Mouse (Mus musculus): ENCODE data around the gene Cachd1.

Gene Cachd1

GRCm38 (mm10) chr4:100925153-100925552 lies 148.7 kb downstream of the Cachd1 start:
- DNase-seq, result no peak

GRCm38 (mm10) chr4:100926608-100927007 lies 150.1 kb downstream of the Cachd1 start:
- no peak for DNase-seq

GRCm38 (mm10) chr4:100927059-100927458 lies 150.6 kb downstream of the Cachd1 start:
- DNase-seq, result no peak

- no peak for DNase-seq
Measured at GRCm38 (mm10) chr4:100943689-100944088, 167.2 kb downstream of the Cachd1 start.

GRCm38 (mm10) chr4:100944276-100944675 lies 167.8 kb downstream of the Cachd1 start:
- DNase-seq, result no peak

GRCm38 (mm10) chr4:100945171-100945899 lies 168.9 kb downstream of the Cachd1 start:
- no peak for DNase-seq

- DNase-seq, result no peak
Measured at GRCm38 (mm10) chr4:100948494-100949425, 172.3 kb downstream of the Cachd1 start.

- no peak for DNase-seq
Measured at GRCm38 (mm10) chr4:100950316-100950715, 173.8 kb downstream of the Cachd1 start.

GRCm38 (mm10) chr4:100951876-100952275 lies 175.4 kb downstream of the Cachd1 start:
- DNase-seq, result no peak

- DNase-seq, result no peak
Measured at GRCm38 (mm10) chr4:100963341-100963740, 186.9 kb downstream of the Cachd1 start.

GRCm38 (mm10) chr4:100963796-100964195 lies 187.3 kb downstream of the Cachd1 start:
- no peak for DNase-seq

- DNase-seq, result no peak
Measured at GRCm38 (mm10) chr4:100967703-100968392, 191.4 kb downstream of the Cachd1 start.

GRCm38 (mm10) chr4:100973641-100974454 lies 197.4 kb downstream of the Cachd1 start:
- no peak for DNase-seq

GRCm38 (mm10) chr4:100974455-100975035 lies 198.1 kb downstream of the Cachd1 start:
- no peak for DNase-seq

GRCm38 (mm10) chr4:100977522-100977921 lies 201.0 kb downstream of the Cachd1 start:
- no peak for DNase-seq

- no peak for DNase-seq
Measured at GRCm38 (mm10) chr4:100987187-100987586, 210.7 kb downstream of the Cachd1 start.

- no peak for DNase-seq
Measured at GRCm38 (mm10) chr4:100988231-100988799, 211.8 kb downstream of the Cachd1 start.

GRCm38 (mm10) chr4:100990996-100991395 lies 214.5 kb downstream of the Cachd1 start:
- DNase-seq, result no peak

- DNase-seq, result peak; percentile 43
Measured at GRCm38 (mm10) chr4:100992086-100992485, 215.6 kb downstream of the Cachd1 start.

- peak; percentile 87 for DNase-seq
Measured at GRCm38 (mm10) chr4:100994442-100995255, 218.2 kb downstream of the Cachd1 start.

GRCm38 (mm10) chr4:100995617-100996016 lies 219.1 kb downstream of the Cachd1 start:
- DNase-seq, result no peak

All from liver (tissue).